Mouse (Mus musculus): ENCODE data around the gene Runx1.

The Runx1 gene

DNA sequence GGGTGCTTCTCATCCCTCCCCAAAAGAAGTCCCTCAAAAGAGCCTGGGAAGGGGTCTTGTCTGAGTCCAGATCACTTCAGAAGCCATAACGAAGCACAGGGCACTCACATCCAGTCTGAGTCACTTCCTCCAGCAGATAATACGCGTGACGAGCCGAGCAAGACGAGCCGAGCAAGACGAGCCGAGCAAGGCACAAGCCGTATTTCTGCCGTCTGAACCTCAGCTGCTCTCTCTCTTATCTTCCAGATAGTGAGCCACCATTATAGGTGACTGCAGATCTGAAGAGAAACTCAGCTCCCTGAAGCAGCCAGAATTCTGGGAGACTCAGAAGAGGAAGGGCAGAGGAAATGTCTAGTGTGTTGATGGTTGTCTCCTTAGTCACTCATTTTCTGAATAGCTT, 273.1 kb downstream of the Runx1 start:
- no peak for DNase-seq

DNA sequence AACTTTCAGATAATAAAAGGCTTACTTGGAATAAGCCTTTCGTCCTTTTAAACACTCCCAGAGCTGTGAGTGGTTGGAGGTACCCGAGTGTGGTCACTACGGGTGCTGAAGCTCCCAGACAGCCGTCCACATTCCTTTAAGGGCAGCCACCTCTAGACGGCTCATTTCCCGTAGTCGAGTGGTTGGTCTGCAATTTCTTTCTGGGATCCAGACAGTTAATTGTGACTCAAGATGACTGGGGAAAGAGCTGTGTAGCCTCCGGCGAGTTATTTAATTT, 273.9 kb downstream of the Runx1 start:
- DNase-seq = no peak

Data from B cell, adult 2 months (primary cell).